Mouse (Mus musculus) gastrocnemius, postnatal 4 days (tissue): Measurements from ENCODE around the gene Ttc9c. TPM values are rescaled to one million over a fixed set of nuclear protein-coding genes. Genes with fewer than 3 reads are reported as not detected.

Experiments
- DNase-seq, 2 experiments: peaks; one replicate each; pipeline ENCODE4 v3.0.0; 2021 to 2022; ENCODE audit warnings: low spot score in 2 of 2, mixed read lengths in 2 of 2
- total RNA-seq, 2 experiments: library from RNA; stranded (reverse); gene quantifications; 2 replicates each; pipeline ENCODE4 v1.2.3; 2021

Ttc9c gene
- total RNA-seq, 2 experiments from 2014 or later: 19.9 to 22.9 TPM

- DNase-seq: no peak
Measured at GRCm38 (mm10) chr19:8831262-8831661, 12.1 kb upstream of the Ttc9c start.

GRCm38 (mm10) chr19:8830664-8831063 is 11.5 kb upstream of the Ttc9c start:
- no peak for DNase-seq

- DNase-seq: no peak
Measured at GRCm38 (mm10) chr19:8829660-8830059, 10.5 kb upstream of the Ttc9c start, which contains the start of gene AC129217.1. TSS of gene AC129217.1 (plus strand) at chr19:8829773.

GRCm38 (mm10) chr19:8822696-8823095 is 3.6 kb upstream of the Ttc9c start:
- no peak for DNase-seq

- DNase-seq: no peak
Measured at GRCm38 (mm10) chr19:8821146-8821545, 2.0 kb upstream of the Ttc9c start.

- no peak for DNase-seq
Measured at GRCm38 (mm10) chr19:8820424-8820956, 1.4 kb upstream of the Ttc9c start.

GRCm38 (mm10) chr19:8819596-8820423 is 677 bp upstream of the Ttc9c start, which contains the start of gene Hnrnpul2:
TSS of gene Hnrnpul2 (plus strand) at chr19:8820010.
- DNase-seq: peak; percentile 96 to 99

- no peak for DNase-seq
Measured at GRCm38 (mm10) chr19:8818301-8818798, 783 bp downstream of the Ttc9c start.

GRCm38 (mm10) chr19:8817001-8817400 is 2.1 kb downstream of the Ttc9c start:
- no peak for DNase-seq

GRCm38 (mm10) chr19:8815812-8816211 is 3.3 kb downstream of the Ttc9c start:
- no peak for DNase-seq

GRCm38 (mm10) chr19:8806810-8807209 is 12.3 kb downstream of the Ttc9c start:
- no peak for DNase-seq

- no peak for DNase-seq
Measured at GRCm38 (mm10) chr19:8803879-8804660, 15.1 kb downstream of the Ttc9c start.

GRCm38 (mm10) chr19:8803204-8803780 is 15.8 kb downstream of the Ttc9c start:
- DNase-seq: no peak

GRCm38 (mm10) chr19:8802130-8802821 is 16.9 kb downstream of the Ttc9c start, which contains the start of gene Zbtb3:
TSS of gene Zbtb3 (plus strand) at chr19:8802555.
- peak; percentile 72 to 88 for DNase-seq

- no peak for DNase-seq
Measured at GRCm38 (mm10) chr19:8798947-8799315, 20.2 kb downstream of the Ttc9c start.

GRCm38 (mm10) chr19:8798264-8798946 is 20.7 kb downstream of the Ttc9c start, which contains the start of gene Polr2g:
TSS of gene Polr2g (minus strand) at chr19:8798577.
- peak; percentile 79 to 86 for DNase-seq

GRCm38 (mm10) chr19:8790171-8790570 is 29.0 kb downstream of the Ttc9c start:
- no peak for DNase-seq

GRCm38 (mm10) chr19:8789171-8789570 is 30.0 kb downstream of the Ttc9c start:
- no peak for DNase-seq

GRCm38 (mm10) chr19:8788521-8788920 is 30.6 kb downstream of the Ttc9c start:
- DNase-seq: no peak
